Mouse (Mus musculus): ENCODE measurements around the gene 1700012B07Rik.

DNA sequence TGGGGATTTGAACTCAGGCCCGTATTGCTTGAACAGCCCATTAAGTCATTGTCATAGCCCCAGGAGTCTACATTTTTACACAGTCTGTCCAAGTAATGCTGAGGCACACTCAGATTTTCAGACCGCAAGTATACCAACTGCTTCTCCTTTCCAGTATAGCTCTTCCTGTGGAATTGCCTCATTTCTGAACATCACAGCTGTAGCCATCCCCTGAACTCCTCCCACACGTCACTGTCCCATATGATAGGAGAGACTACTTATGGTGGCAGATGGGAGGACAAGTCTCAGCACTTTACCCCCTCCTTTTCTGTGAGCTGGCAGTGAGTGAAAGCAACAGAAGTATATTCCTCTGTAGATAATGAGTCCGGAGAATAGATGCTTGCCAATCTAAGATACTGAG is 34.3 kb downstream of the 1700012B07Rik start:
- TF ChIP-seq TAL1 (IDR thresholded peaks at IDR 0.05; ENCODE audit: low read length) = no peak
- no peak for TF ChIP-seq GATA1 (IDR thresholded peaks at IDR 0.05; ENCODE audit: low read length)

Data from erythroblast, embryonic 14.5 days (primary cell).